7 mouse cellular contexts compared by ENCODE assay signal in the genomic region with DNA sequence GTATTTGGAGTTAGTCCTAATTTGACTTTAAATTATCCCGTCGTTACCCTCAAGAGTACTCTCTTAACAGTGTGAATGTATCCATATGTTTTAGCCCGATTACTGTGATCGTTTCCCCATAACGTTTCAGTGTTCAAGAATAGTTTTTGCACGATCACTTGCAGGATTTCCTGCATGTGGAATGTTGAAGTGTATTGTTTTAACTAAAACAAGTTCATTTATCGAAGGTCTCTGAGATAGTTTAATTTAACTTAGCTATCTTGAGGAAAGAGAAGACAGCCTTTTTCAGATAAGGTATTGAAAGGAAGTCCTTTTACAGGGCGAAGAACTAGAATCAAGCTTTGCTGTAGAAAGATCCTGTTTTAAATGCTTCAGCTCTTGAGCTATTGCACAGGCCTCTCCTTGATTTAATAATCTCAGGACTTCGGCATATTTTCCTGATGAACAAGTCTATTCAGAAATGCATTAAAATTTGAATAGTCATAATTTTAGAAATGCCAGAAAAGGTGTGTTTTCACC. TPM values are rescaled to one million over a fixed set of nuclear protein-coding genes. Genes with fewer than 3 reads are reported as not detected.
A peak's percentile ranks its signal among the peaks of the same experiment; 100 is the strongest.
DNase-seq lines count a peak whose midpoint lies in the region; ATAC-seq and TF ChIP-seq lines count a peak whose summit lies in the region.

No protein-coding gene starts in this region.

- H3K4me2 ChIP-seq in lung, postnatal 0 days (replicated peaks; ENCODE audit: low read depth, low read length) = peak overlapping the region; percentile 70
- H3K4me2 ChIP-seq in limb, embryonic 13.5 days (replicated peaks) = peak overlapping the region; percentile 71
- H3K4me2 ChIP-seq in stomach, postnatal 0 days (replicated peaks; ENCODE audit: low read depth) = peak overlapping the region; percentile 81

- no peak for ATAC-seq in lung, postnatal 0 days
- no peak for ATAC-seq in limb, embryonic 13.5 days (ENCODE audit: low FRiP score, low read depth)
- no peak for ATAC-seq in stomach, postnatal 0 days (ENCODE audit: low FRiP score, low TSS enrichment)

- H3K4me3 ChIP-seq in lung, postnatal 0 days (ENCODE audit: low read depth, low read length) = peak overlapping the region; percentile 93
- peak overlapping the region; percentile 88 for H3K4me3 ChIP-seq in embryonic fibroblast, embryonic 13.5 days (ENCODE audit: insufficient read depth, low read length)
- peak overlapping the region; percentile 100 for H3K4me3 ChIP-seq in limb, embryonic 13.5 days
- H3K4me3 ChIP-seq in stomach, postnatal 0 days (ENCODE audit: low read depth, low read length) = peak overlapping the region; percentile 98

- H3K27ac ChIP-seq in lung, postnatal 0 days (ENCODE audit: low read length) = 0 out of 2 replicates have a peak overlapping the region, but pooled peaks have one; percentile 97
- H3K27ac ChIP-seq in embryonic fibroblast, embryonic 13.5 days (ENCODE audit: insufficient read depth, low read length) = no peak overlapping the region
- H3K27ac ChIP-seq in limb, embryonic 13.5 days = no peak overlapping the region
- no peak overlapping the region for H3K27ac ChIP-seq in stomach, postnatal 0 days (replicated peaks)

- peak; percentile 7 for DNase-seq in lung, postnatal 0 days (ENCODE audit: low spot score)
- DNase-seq in lung, postnatal 4 days = no peak
- no peak for DNase-seq in stomach, postnatal 0 days (ENCODE audit: low spot score)
- no peak for DNase-seq in left cerebral cortex, adult 8-10 months (ENCODE audit: low spot score in 2 of 2)
- DNase-seq in yolk sac, embryonic 10.5 days (ENCODE audit: low spot score) = no peak

- H3K9ac ChIP-seq in lung, postnatal 0 days (replicated peaks; ENCODE audit: low read depth) = peak overlapping the region; percentile 90; the same call in 1 of the 2 replicates
- peak overlapping the region; percentile 84 for H3K9ac ChIP-seq in limb, embryonic 13.5 days
- H3K9ac ChIP-seq in stomach, postnatal 0 days (ENCODE audit: low read length) = peak overlapping the region; percentile 96

- peaks cover 5% of the 10 kb centered on the region; the same call in 1 of the 2 replicates for H3K4me1 ChIP-seq in lung, postnatal 0 days (ENCODE audit: insufficient read depth, low read depth, low read length)
- peaks cover 3% of the 10 kb centered on the region; the same call in 1 of the 2 replicates for H3K4me1 ChIP-seq in embryonic fibroblast, embryonic 13.5 days (ENCODE audit: control insufficient read depth, insufficient read depth, low read length)
- H3K4me1 ChIP-seq in limb, embryonic 13.5 days = peaks cover 20% of the 10 kb centered on the region
- H3K4me1 ChIP-seq in stomach, postnatal 0 days (replicated peaks; ENCODE audit: control insufficient read depth, insufficient read depth) = no peaks in the 10 kb centered on the region

- no peaks in the 10 kb centered on the region for H3K36me3 ChIP-seq in lung, postnatal 0 days (ENCODE audit: insufficient read depth, low read length)
- peaks cover 26% of the 10 kb centered on the region for H3K36me3 ChIP-seq in limb, embryonic 13.5 days
- H3K36me3 ChIP-seq in stomach, postnatal 0 days (ENCODE audit: control insufficient read depth, insufficient read depth, low read length) = no peaks in the 10 kb centered on the region

- no peak for TF ChIP-seq EP300 in lung, postnatal 0 days (IDR thresholded peaks at IDR 0.05)
- no peak for TF ChIP-seq EP300 in stomach, postnatal 0 days (optimal IDR thresholded peaks at IDR 0.05)

- no peaks in the 10 kb centered on the region for H3K9me3 ChIP-seq in lung, postnatal 0 days (ENCODE audit: low read length)
- no peaks in the 10 kb centered on the region; the same call in 1 of the 2 replicates for H3K9me3 ChIP-seq in limb, embryonic 13.5 days
- H3K9me3 ChIP-seq in stomach, postnatal 0 days (ENCODE audit: control insufficient read depth, low read length) = no peaks in the 10 kb centered on the region

- 5% methylated on average over 9 of the region's 9 CpGs for WGBS in lung, postnatal 0 days
- WGBS in limb, embryonic 13.5 days = 25% methylated on average over 9 of the region's 9 CpGs
- 8% methylated on average over 9 of the region's 9 CpGs for WGBS in stomach, postnatal 0 days

- TF ChIP-seq POLR2A in embryonic fibroblast, embryonic 13.5 days (IDR thresholded peaks at IDR 0.05; ENCODE audit: low read depth, low read length) = no peak

- no peak for TF ChIP-seq CTCF in lung, postnatal 0 days (IDR thresholded peaks at IDR 0.05)
- TF ChIP-seq CTCF in embryonic fibroblast, embryonic 13.5 days (IDR thresholded peaks at IDR 0.05; ENCODE audit: borderline replicate concordance, insufficient read depth, low read length) = no peak
- TF ChIP-seq CTCF in stomach, postnatal 0 days (IDR thresholded peaks at IDR 0.05; ENCODE audit: low read depth) = no peak

- H3K27me3 ChIP-seq in lung, postnatal 0 days (replicated peaks; ENCODE audit: insufficient read depth, low read length) = no peaks in the 10 kb centered on the region
- H3K27me3 ChIP-seq in limb, embryonic 13.5 days = no peaks in the 10 kb centered on the region
- no peaks in the 10 kb centered on the region for H3K27me3 ChIP-seq in stomach, postnatal 0 days (ENCODE audit: control insufficient read depth, insufficient read depth, low read length)

RNA-seq across cellular contexts. Expression of gene Mapk1, which starts 1.3 kb away (rescaled TPM):
- 110 and 117 TPM in 2 replicates for polyA plus RNA-seq in lung, postnatal 0 days (2015; fragmentation: Nextera tagmentation; extraction: Ambion mirVana)
- 230 and 254 TPM in 2 replicates for polyA plus RNA-seq in embryonic fibroblast, embryonic 13.5 days (2011; ENCODE audit: insufficient read length, low read depth, missing spikeins)
- 145 and 155 TPM in 2 replicates for polyA plus RNA-seq in limb, embryonic 13.5 days (2015; fragmentation: Nextera tagmentation; extraction: Ambion mirVana)
- polyA plus RNA-seq in stomach, postnatal 0 days (2015; fragmentation: Nextera tagmentation; extraction: Ambion mirVana) = 92.7 and 93.2 TPM in 2 replicates
- 100 to 1,000 TPM; 414 to 472 (median 438) TPM for total RNA-seq in left cerebral cortex, adult 8-10 months (2022)
